24 mouse cellular contexts compared by ENCODE assay signal in the genomic region with DNA sequence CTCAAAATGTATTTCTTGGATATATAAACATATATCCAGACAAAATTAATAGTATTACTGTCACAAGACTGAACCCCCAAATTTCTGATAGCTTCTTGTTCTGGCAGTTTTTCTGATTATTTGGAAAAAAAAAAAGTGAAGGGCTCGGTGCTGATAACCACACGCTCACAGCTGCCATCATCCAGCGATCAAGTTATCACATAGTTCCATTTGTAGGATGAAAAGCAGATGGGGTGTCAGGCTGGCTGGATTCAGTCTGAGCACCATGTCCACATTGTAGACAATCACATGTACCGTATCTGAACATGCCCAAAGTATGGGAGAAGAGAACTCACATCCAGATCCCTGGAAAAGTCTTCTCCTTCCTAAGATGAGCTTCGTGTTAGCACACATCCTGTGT. TPM values are rescaled to one million over a fixed set of nuclear protein-coding genes. Genes with fewer than 3 reads are reported as not detected.
"Had no signal": no experiment of that assay in that cellular context is flagged by ENCODE, and none has a peak within 500 bp of the region (broad histone marks: within the 10 kb centered on the region; RNA-seq: fewer than 3 reads in every experiment).

No protein-coding gene starts in this region.

- H3K9ac ChIP-seq: limb, embryonic 12.5 days; limb, embryonic 15.5 days; lung, embryonic 15.5 days; midbrain, embryonic 12.5 days; midbrain, embryonic 15.5 days; neural tube, embryonic 13.5 days; stomach, embryonic 15.5 days had no signal

- H3K4me2 ChIP-seq: limb, embryonic 12.5 days; limb, embryonic 15.5 days; lung, embryonic 15.5 days; midbrain, embryonic 12.5 days; midbrain, embryonic 15.5 days; neural tube, embryonic 13.5 days; stomach, embryonic 15.5 days had no signal

- DNase-seq: kidney, adult 18-20 months; kidney, adult 9 months; kidney, postnatal 25 days; left cerebral cortex, postnatal 4 days; lung, adult 18-20 months; lung, postnatal 10 days; lung, postnatal 36 days; retina, postnatal 1 day; right cerebral cortex, postnatal 25 days; spleen, adult 18-20 months; thymus, postnatal 25 days had no signal

- H3K4me3 ChIP-seq: limb, embryonic 12.5 days; limb, embryonic 15.5 days; lung, embryonic 15.5 days; midbrain, embryonic 12.5 days; midbrain, embryonic 15.5 days; myocyte; neural tube, embryonic 13.5 days; stomach, embryonic 15.5 days had no signal

- H3K27ac ChIP-seq: limb, embryonic 12.5 days; limb, embryonic 15.5 days; lung, embryonic 15.5 days; midbrain, embryonic 12.5 days; midbrain, embryonic 15.5 days; neural tube, embryonic 13.5 days; stomach, embryonic 15.5 days had no signal

- H3K36me3 ChIP-seq: limb, embryonic 12.5 days; limb, embryonic 15.5 days; lung, embryonic 15.5 days; midbrain, embryonic 12.5 days; midbrain, embryonic 15.5 days; neural tube, embryonic 13.5 days; stomach, embryonic 15.5 days had no signal

- H3K4me1 ChIP-seq: limb, embryonic 12.5 days; limb, embryonic 15.5 days; lung, embryonic 15.5 days; midbrain, embryonic 12.5 days; midbrain, embryonic 15.5 days; neural tube, embryonic 13.5 days; stomach, embryonic 15.5 days had no signal

- H3K9me3 ChIP-seq: limb, embryonic 12.5 days; limb, embryonic 15.5 days; lung, embryonic 15.5 days; midbrain, embryonic 12.5 days; midbrain, embryonic 15.5 days; neural tube, embryonic 13.5 days; stomach, embryonic 15.5 days had no signal

- ATAC-seq: inflammation-experienced regulatory T-cells, adult 6 months; intestine, embryonic 16.5 days; midbrain, embryonic 15.5 days had no signal

- H3K27me3 ChIP-seq: limb, embryonic 12.5 days; limb, embryonic 15.5 days; lung, embryonic 15.5 days; midbrain, embryonic 12.5 days; midbrain, embryonic 15.5 days; neural tube, embryonic 13.5 days; stomach, embryonic 15.5 days had no signal

RNA-seq across cellular contexts. Expression of gene Fam19a2, which starts 41.0 kb away (rescaled TPM):
- total RNA-seq: monocyte, adult 5-6 weeks; neutrophil, adult 5-6 weeks had no signal
- polyA plus RNA-seq: inflammation-experienced regulatory T-cells, adult 6 months; large intestine, adult 2 months had no signal
